Mouse (Mus musculus): ENCODE measurements at regions not wholly inside any gene's neighbourhood (a gene's known extent, or its start where the extent isn't known, plus 50 kb on each side); places are given as distances from the start of the nearest gene placed in this dataset.

- peaks cover 3% of the 10 kb centered on the region for H3K9me3 ChIP-seq (ENCODE audit: control insufficient read depth, low read length)
- no peak overlapping the region for H3K4me2 ChIP-seq (ENCODE audit: low read depth)
- no peak overlapping the region for H3K4me3 ChIP-seq (ENCODE audit: insufficient read depth in 1 of 2, low read depth in 2 of 2, low read length in 2 of 2)
- no peak overlapping the region for H3K9ac ChIP-seq (replicated peaks)
- H3K36me3 ChIP-seq (replicated peaks; ENCODE audit: control insufficient read depth, insufficient read depth, low read depth) = no peaks in the 10 kb centered on the region
- H3K27me3 ChIP-seq (ENCODE audit: control insufficient read depth, insufficient read depth, low read length) = no peaks in the 10 kb centered on the region
- H3K27ac ChIP-seq = no peak overlapping the region
- DNase-seq (ENCODE audit: low read depth in 3 of 3, low spot score in 3 of 3) (no peak), ATAC-seq (ENCODE audit: insufficient read depth) (no peak)
- TF ChIP-seq EP300 (IDR thresholded peaks at IDR 0.05; ENCODE audit: low read depth) (no peak), CTCF (IDR thresholded peaks at IDR 0.05; ENCODE audit: low read depth) (no peak)
- WGBS (ENCODE audit: insufficient replicate concordance) = 38% methylated on average over 6 of the region's 6 CpGs
- H3K4me1 ChIP-seq (replicated peaks; ENCODE audit: control insufficient read depth in 2 of 2, insufficient read depth in 2 of 2, low read length in 1 of 2) = no peaks in the 10 kb centered on the region
These were observed 140.8 kb upstream of the Ogfrl1 start for GRCm38 (mm10) chr1:23538419-23538818.

- no peak overlapping the region for H3K4me2 ChIP-seq (ENCODE audit: low read depth)
- H3K4me1 ChIP-seq (replicated peaks; ENCODE audit: control insufficient read depth in 2 of 2, insufficient read depth in 2 of 2, low read length in 1 of 2) = no peaks in the 10 kb centered on the region
- no peak overlapping the region for H3K9ac ChIP-seq (replicated peaks)
- no peak overlapping the region for H3K4me3 ChIP-seq (ENCODE audit: insufficient read depth in 1 of 2, low read depth in 2 of 2, low read length in 2 of 2)
- no peak for ATAC-seq (ENCODE audit: insufficient read depth)
- no peak overlapping the region for H3K27ac ChIP-seq
- WGBS (ENCODE audit: insufficient replicate concordance) = 69% methylated on average over 7 of the region's 7 CpGs
- no peak for TF ChIP-seq EP300 (IDR thresholded peaks at IDR 0.05; ENCODE audit: low read depth)
- TF ChIP-seq CTCF (IDR thresholded peaks at IDR 0.05; ENCODE audit: low read depth) = no peak
- H3K9me3 ChIP-seq (ENCODE audit: control insufficient read depth, low read length) = no peaks in the 10 kb centered on the region
- no peaks in the 10 kb centered on the region for H3K27me3 ChIP-seq (ENCODE audit: control insufficient read depth, insufficient read depth, low read length)
- H3K36me3 ChIP-seq (replicated peaks; ENCODE audit: control insufficient read depth, insufficient read depth, low read depth) = no peaks in the 10 kb centered on the region
- no peak for DNase-seq (ENCODE audit: low read depth in 3 of 3, low spot score in 3 of 3)
These were observed 143.0 kb upstream of the Ogfrl1 start for GRCm38 (mm10) chr1:23540594-23540993.

GRCm38 (mm10) chr1:23555794-23556193, 158.2 kb upstream of the Ogfrl1 start:
- no peak overlapping the region for H3K4me3 ChIP-seq (ENCODE audit: insufficient read depth in 1 of 2, low read depth in 2 of 2, low read length in 2 of 2)
- H3K9me3 ChIP-seq (ENCODE audit: control insufficient read depth, low read length) = no peaks in the 10 kb centered on the region
- 19% methylated on average over 3 of the region's 3 CpGs for WGBS (ENCODE audit: insufficient replicate concordance)
- H3K27me3 ChIP-seq (ENCODE audit: control insufficient read depth, insufficient read depth, low read length) = no peaks in the 10 kb centered on the region
- H3K4me2 ChIP-seq (ENCODE audit: low read depth) = no peak overlapping the region
- no peak overlapping the region for H3K27ac ChIP-seq
- no peaks in the 10 kb centered on the region for H3K4me1 ChIP-seq (replicated peaks; ENCODE audit: control insufficient read depth in 2 of 2, insufficient read depth in 2 of 2, low read length in 1 of 2)
- ATAC-seq (ENCODE audit: insufficient read depth) (no peak), DNase-seq (ENCODE audit: low read depth in 3 of 3, low spot score in 3 of 3) (no peak)
- no peak overlapping the region for H3K9ac ChIP-seq (replicated peaks)
- no peaks in the 10 kb centered on the region for H3K36me3 ChIP-seq (replicated peaks; ENCODE audit: control insufficient read depth, insufficient read depth, low read depth)
- TF ChIP-seq EP300 (IDR thresholded peaks at IDR 0.05; ENCODE audit: low read depth) = no peak
- TF ChIP-seq CTCF (IDR thresholded peaks at IDR 0.05; ENCODE audit: low read depth) = no peak

- H3K36me3 ChIP-seq (replicated peaks; ENCODE audit: control insufficient read depth, insufficient read depth, low read depth) = no peaks in the 10 kb centered on the region
- no peaks in the 10 kb centered on the region for H3K4me1 ChIP-seq (replicated peaks; ENCODE audit: control insufficient read depth in 2 of 2, insufficient read depth in 2 of 2, low read length in 1 of 2)
- no peaks in the 10 kb centered on the region for H3K27me3 ChIP-seq (ENCODE audit: control insufficient read depth, insufficient read depth, low read length)
- no peak overlapping the region for H3K9ac ChIP-seq (replicated peaks)
- TF ChIP-seq CTCF (IDR thresholded peaks at IDR 0.05; ENCODE audit: low read depth) = no peak
- no peak for TF ChIP-seq EP300 (IDR thresholded peaks at IDR 0.05; ENCODE audit: low read depth)
- no peak overlapping the region for H3K27ac ChIP-seq
- H3K4me2 ChIP-seq (ENCODE audit: low read depth) = no peak overlapping the region
- H3K4me3 ChIP-seq (ENCODE audit: insufficient read depth in 1 of 2, low read depth in 2 of 2, low read length in 2 of 2) = no peak overlapping the region
- ATAC-seq (ENCODE audit: insufficient read depth) = no peak
- no peaks in the 10 kb centered on the region for H3K9me3 ChIP-seq (ENCODE audit: control insufficient read depth, low read length)
- 60% methylated on average over 5 of the region's 5 CpGs for WGBS (ENCODE audit: insufficient replicate concordance)
- DNase-seq (ENCODE audit: low read depth in 3 of 3, low spot score in 3 of 3) = no peak
These were observed 170.5 kb upstream of the Ogfrl1 start for GRCm38 (mm10) chr1:23568106-23568505.

GRCm38 (mm10) chr1:23574461-23574860, 176.9 kb upstream of the Ogfrl1 start:
- H3K36me3 ChIP-seq (replicated peaks; ENCODE audit: control insufficient read depth, insufficient read depth, low read depth) = no peaks in the 10 kb centered on the region
- ATAC-seq (ENCODE audit: insufficient read depth) = no peak
- TF ChIP-seq EP300 (IDR thresholded peaks at IDR 0.05; ENCODE audit: low read depth) = no peak
- no peak for TF ChIP-seq CTCF (IDR thresholded peaks at IDR 0.05; ENCODE audit: low read depth)
- no peak overlapping the region for H3K27ac ChIP-seq
- H3K9ac ChIP-seq (replicated peaks) = no peak overlapping the region
- DNase-seq (ENCODE audit: low read depth in 3 of 3, low spot score in 3 of 3) = no peak
- no peaks in the 10 kb centered on the region for H3K9me3 ChIP-seq (ENCODE audit: control insufficient read depth, low read length)
- H3K4me1 ChIP-seq (replicated peaks; ENCODE audit: control insufficient read depth in 2 of 2, insufficient read depth in 2 of 2, low read length in 1 of 2) = no peaks in the 10 kb centered on the region
- H3K4me2 ChIP-seq (ENCODE audit: low read depth) = no peak overlapping the region
- WGBS (ENCODE audit: insufficient replicate concordance) = 65% methylated on average over 7 of the region's 7 CpGs
- no peak overlapping the region for H3K4me3 ChIP-seq (ENCODE audit: insufficient read depth in 1 of 2, low read depth in 2 of 2, low read length in 2 of 2)
- H3K27me3 ChIP-seq (ENCODE audit: control insufficient read depth, insufficient read depth, low read length) = no peaks in the 10 kb centered on the region

Data from liver, embryonic 14.5 days (tissue).